Mouse (Mus musculus) megakaryocyte-erythroid progenitor cell, adult 5-6 weeks (primary cell): Measurements from ENCODE around the gene Ccsap. TPM values are rescaled to one million over a fixed set of nuclear protein-coding genes. Genes with fewer than 3 reads are reported as not detected.

ENCODE experiments used
- total RNA-seq, 2 experiments: library from RNA; stranded (forward) in 1 of 2; stranded (reverse) in 1 of 2; fragments of 200-1000, 215-1000 nt in 1 of 2; fragments of >200 nt in 1 of 2; fragmentation: Nextera tagmentation in 1 of 2; gene quantifications; 2 replicates each; pipeline ENCODE4 v1.2.3; 2014 to 2017

The Ccsap gene
- total RNA-seq, 2 experiments from 2014 or later, result 11.2 to 11.6 TPM

Other genes with a start within 250 kb of the Ccsap start
- gene Rhou, start 206.3 kb downstream of the Ccsap start, total RNA-seq (2014; fragmentation: Nextera tagmentation), result 0.25 TPM in 1 of 2 replicates, not detected in the other
- gene Rhou, start 206.3 kb downstream of the Ccsap start, total RNA-seq (2017), result 0.05 TPM in 1 of 2 replicates, not detected in the other
- 77.5 and 84.1 TPM in 2 replicates for gene Rab4a, start 54.2 kb downstream of the Ccsap start, total RNA-seq (2014; fragmentation: Nextera tagmentation)
- gene Rab4a, start 54.2 kb downstream of the Ccsap start, total RNA-seq (2017), result 23.6 and 42.7 TPM in 2 replicates
- gene Acta1, start 34.5 kb upstream of the Ccsap start, total RNA-seq (2014; fragmentation: Nextera tagmentation), result not detected in 2 replicates
- gene Acta1, start 34.5 kb upstream of the Ccsap start, total RNA-seq (2017), result not detected in 2 replicates
- 37.6 and 47.2 TPM in 2 replicates for gene Nup133, start 89.1 kb upstream of the Ccsap start, total RNA-seq (2014; fragmentation: Nextera tagmentation)
- gene Nup133, start 89.1 kb upstream of the Ccsap start, total RNA-seq (2017), result 35.7 and 36.3 TPM in 2 replicates
- 45.7 and 47.9 TPM in 2 replicates for gene Abcb10, start 122.9 kb upstream of the Ccsap start, total RNA-seq (2014; fragmentation: Nextera tagmentation)
- 23.8 and 39.0 TPM in 2 replicates for gene Abcb10, start 122.9 kb upstream of the Ccsap start, total RNA-seq (2017)
- gene Taf5l, start 161.2 kb upstream of the Ccsap start, total RNA-seq (2014; fragmentation: Nextera tagmentation), result 58.2 and 60.6 TPM in 2 replicates
- 34.3 and 52.8 TPM in 2 replicates for gene Taf5l, start 161.2 kb upstream of the Ccsap start, total RNA-seq (2017)
- 25.4 and 36.2 TPM in 2 replicates for gene Urb2, start 161.3 kb upstream of the Ccsap start, total RNA-seq (2014; fragmentation: Nextera tagmentation)
- 28.0 and 28.1 TPM in 2 replicates for gene Urb2, start 161.3 kb upstream of the Ccsap start, total RNA-seq (2017)